Mouse (Mus musculus) embryonic facial prominence, embryonic 10.5 days (tissue): ENCODE data around the gene Mesp1. TPM values are rescaled to one million over a fixed set of nuclear protein-coding genes. Genes with fewer than 3 reads are reported as not detected.

Source experiments
- DNase-seq: peaks from one replicate; pipeline ENCODE4 v3.0.0-alpha.2; 2017; ENCODE audit warnings: low spot score
- H3K27ac ChIP-seq: fragments of 300-500 bp; sonication (generic); replicated peaks from 2 replicates; pipeline ENCODE4 v1.5.1; 2016; ENCODE audit warnings: mild to moderate bottlenecking
- H3K27me3 ChIP-seq: fragments of 300-500 bp; sonication (generic); replicated peaks from 2 replicates; pipeline ENCODE4 v1.6.1; 2016; ENCODE audit warnings: low read depth, mild to moderate bottlenecking; ENCODE audit not compliant: poor library complexity, severe bottlenecking
- H3K36me3 ChIP-seq: fragments of 300-500 bp; sonication (generic); replicated peaks from 2 replicates; pipeline ENCODE4 v1.6.1; 2016; ENCODE audit warnings: mild to moderate bottlenecking, moderate library complexity
- H3K4me1 ChIP-seq: fragments of 300-500 bp; sonication (generic); 2 replicates; pipeline ENCODE4 v1.6.1; 2016
- H3K4me3 ChIP-seq: fragments of 300-500 bp; sonication (generic); 2 replicates; pipeline ENCODE4 v1.5.1; 2016; ENCODE audit warnings: mild to moderate bottlenecking, moderate library complexity
- H3K9me3 ChIP-seq: fragments of 300-500 bp; sonication (generic); 2 replicates; pipeline ENCODE4 v1.6.1; 2016; ENCODE audit warnings: mild to moderate bottlenecking
- WGBS: fragments of 180-500 bp; shearing (Covaris S2); methylation state at CpG from one replicate; pipeline ENCODE4 v1.1.7; 2016; 5-methylcytosine and 5-hydroxymethylcytosine counted together
- polyA plus RNA-seq: library from polyadenylated mRNA; unstranded; fragments of >200 nt; fragmentation: Nextera tagmentation; extraction: Ambion mirVana; gene quantifications from 2 replicates; pipeline ENCODE4 v1.2.1, GENCODE M21; 2016

Mesp1 gene
- polyA plus RNA-seq, 1 experiment from 2014 or later: 0.11 TPM

GRCm38 (mm10) chr7:79749511-79749910 is 44.1 kb downstream of the Mesp1 start:
- H3K9me3 ChIP-seq: no peaks in the 10 kb centered on the region
- no peaks in the 10 kb centered on the region for H3K4me1 ChIP-seq
- 87% methylated on average over 6 of the region's 6 CpGs for WGBS

GRCm38 (mm10) chr7:79747659-79748058 is 45.9 kb downstream of the Mesp1 start:
- Histone ChIP-seq H3K9me3 (no peaks in the 10 kb centered on the region), H3K27me3 (no peaks in the 10 kb centered on the region; the same call in 1 of the 2 replicates), H3K4me3 (no peak overlapping the region), H3K27ac (no peak overlapping the region), H3K36me3 (no peaks in the 10 kb centered on the region), H3K4me1 (peaks cover 10% of the 10 kb centered on the region)
- DNase-seq: no peak
- WGBS: 84% methylated on average over 6 of the region's 6 CpGs

More at GRCm38 (mm10) chr7:79749511-79749910, 44.1 kb downstream of the Mesp1 start:
- no peak for DNase-seq
- Histone ChIP-seq H3K27me3 (no peaks in the 10 kb centered on the region), H3K27ac (no peak overlapping the region), H3K36me3 (no peaks in the 10 kb centered on the region), H3K4me3 (no peak overlapping the region)

- Histone ChIP-seq H3K4me1 (peaks cover 14% of the 10 kb centered on the region), H3K36me3 (no peaks in the 10 kb centered on the region; the same call in 1 of the 2 replicates), H3K27ac (no peak overlapping the region), H3K27me3 (peaks cover 7% of the 10 kb centered on the region), H3K9me3 (no peaks in the 10 kb centered on the region), H3K4me3 (no peak overlapping the region)
- WGBS: 78% methylated on average over 5 of the region's 5 CpGs
- no peak for DNase-seq
Measured at GRCm38 (mm10) chr7:79744585-79744984, 49.0 kb downstream of the Mesp1 start.

GRCm38 (mm10) chr7:79744051-79744450 is 49.5 kb downstream of the Mesp1 start:
- no peak overlapping the region for H3K27ac ChIP-seq

GRCm38 (mm10) chr7:79742659-79743536 is 50.7 kb downstream of the Mesp1 start, which contains the start of the genes Pex11a and Wdr93:
TSS of gene Pex11a (minus strand) at chr7:79743131.
TSS of gene Wdr93 (plus strand) at chr7:79743163.
- Histone ChIP-seq H3K9me3 (no peaks in the 10 kb centered on the region), H3K27me3 (peaks cover 7% of the 10 kb centered on the region), H3K36me3 (no peaks in the 10 kb centered on the region; the same call in 1 of the 2 replicates), H3K4me3 (peak within 1 kb of the TSS; percentile 87), H3K27ac (peak within 1 kb of the TSS; percentile 72), H3K4me1 (peaks cover 14% of the 10 kb centered on the region)
- WGBS: 3% methylated on average over 46 of the region's 46 CpGs
- peak; percentile 85 for DNase-seq

More at GRCm38 (mm10) chr7:79744051-79744450, 49.5 kb downstream of the Mesp1 start:
- no peak for DNase-seq
- peaks cover 7% of the 10 kb centered on the region for H3K27me3 ChIP-seq
- no peaks in the 10 kb centered on the region for H3K9me3 ChIP-seq
- peaks cover 14% of the 10 kb centered on the region for H3K4me1 ChIP-seq
- H3K36me3 ChIP-seq: no peaks in the 10 kb centered on the region; the same call in 1 of the 2 replicates
- no peak overlapping the region for H3K4me3 ChIP-seq
- 94% methylated on average over 9 of the region's 9 CpGs for WGBS

GRCm38 (mm10) chr7:79742277-79742658 is 51.3 kb downstream of the Mesp1 start:
- Histone ChIP-seq H3K4me1 (peaks cover 14% of the 10 kb centered on the region), H3K4me3 (peak overlapping the region; percentile 87), H3K9me3 (no peaks in the 10 kb centered on the region), H3K27me3 (peaks cover 7% of the 10 kb centered on the region), H3K27ac (no peak overlapping the region), H3K36me3 (peaks cover 5% of the 10 kb centered on the region)
- DNase-seq: no peak
- 27% methylated on average over 11 of the region's 11 CpGs for WGBS

Other genes starting within 250 kb of the Mesp1 start
- gene Rhcg, start 176.1 kb downstream of the Mesp1 start, polyA plus RNA-seq: 0.51 TPM in 1 of 2 replicates, not detected in the other
- 16.4 and 16.5 TPM in 2 replicates for gene Ticrr, start 133.6 kb downstream of the Mesp1 start, polyA plus RNA-seq
- 7.4 and 7.7 TPM in 2 replicates for gene Kif7, start 78.1 kb downstream of the Mesp1 start, polyA plus RNA-seq
- 0.10 TPM in 1 of 2 replicates, not detected in the other for gene Plin1, start 60.9 kb downstream of the Mesp1 start, polyA plus RNA-seq
- gene Pex11a, start 50.7 kb downstream of the Mesp1 start, polyA plus RNA-seq: 7.2 and 8.4 TPM in 2 replicates
- gene Wdr93, start 50.6 kb downstream of the Mesp1 start, polyA plus RNA-seq: 0.38 and 0.45 TPM in 2 replicates
- 0.34 and 0.36 TPM in 2 replicates for gene Mesp2, start 16.9 kb upstream of the Mesp1 start, polyA plus RNA-seq
- 5.4 and 6.9 TPM in 2 replicates for gene Anpep, start 67.3 kb upstream of the Mesp1 start, polyA plus RNA-seq
- 48.9 and 49.4 TPM in 2 replicates for gene Ap3s2, start 126.9 kb upstream of the Mesp1 start, polyA plus RNA-seq
- 18.4 and 19.3 TPM in 2 replicates for gene Arpin, start 141.6 kb upstream of the Mesp1 start, polyA plus RNA-seq
- 21.5 and 25.2 TPM in 2 replicates for gene Zfp710, start 231.0 kb upstream of the Mesp1 start, polyA plus RNA-seq